Mouse (Mus musculus) kidney, embryonic 15.5 days (tissue): Measurements from ENCODE around the gene Chmp6. TPM values are rescaled to one million over a fixed set of nuclear protein-coding genes. Genes with fewer than 3 reads are reported as not detected.

Source experiments
- ATAC-seq: fragments of 200-750 bp; cut with Nextera tagmentation; replicated peaks from 2 replicates; pipeline ENCODE4 v1.8.0; 2017; ENCODE audit warnings: moderate TSS enrichment; ENCODE audit not compliant: low FRiP score
- H3K27ac ChIP-seq: fragments of 300-500 bp; sonication (generic); 2 replicates; pipeline ENCODE4 v1.5.1; 2015; ENCODE audit warnings: mild to moderate bottlenecking, inconsistent platforms
- H3K27me3 ChIP-seq: fragments of 300-500 bp; sonication (generic); 2 replicates; pipeline ENCODE4 v1.6.1; 2015; ENCODE audit warnings: inconsistent platforms
- H3K36me3 ChIP-seq: fragments of 300-500 bp; sonication (generic); 2 replicates; pipeline ENCODE4 v1.6.1; 2015; ENCODE audit warnings: inconsistent platforms
- H3K4me1 ChIP-seq: fragments of 300-500 bp; sonication (generic); 2 replicates; pipeline ENCODE4 v1.6.1; 2015; ENCODE audit warnings: inconsistent platforms
- H3K4me2 ChIP-seq: fragments of 300-500 bp; sonication (generic); 2 replicates; pipeline ENCODE4 v1.6.1; 2015; ENCODE audit warnings: moderate library complexity, mild to moderate bottlenecking, inconsistent platforms
- H3K4me3 ChIP-seq: fragments of 300-500 bp; sonication (generic); replicated peaks from 2 replicates; pipeline ENCODE4 v1.5.1; 2015; ENCODE audit warnings: mild to moderate bottlenecking, inconsistent platforms
- H3K9ac ChIP-seq: fragments of 300-500 bp; sonication (generic); 2 replicates; pipeline ENCODE4 v1.6.1; 2015; ENCODE audit warnings: mild to moderate bottlenecking, inconsistent platforms
- H3K9me3 ChIP-seq: fragments of 300-500 bp; sonication (generic); replicated peaks from 2 replicates; pipeline ENCODE4 v1.6.1; 2016; ENCODE audit warnings: inconsistent platforms
- WGBS: fragments of 180-500 bp; shearing (Covaris S2); methylation state at CpG from one replicate; pipeline ENCODE4 v1.1.7; 2015; ENCODE audit warnings: mixed read lengths; 5-methylcytosine and 5-hydroxymethylcytosine counted together
- polyA plus RNA-seq: library from polyadenylated mRNA; unstranded; fragments of >200 nt; fragmentation: Nextera tagmentation; extraction: Ambion mirVana; gene quantifications from 2 replicates; pipeline ENCODE4 v1.2.1, GENCODE M21; 2015

Gene Chmp6
- polyA plus RNA-seq, 1 experiment from 2014 or later = 101 TPM

- Histone ChIP-seq H3K4me2 (peak overlapping the region; percentile 35), H3K4me1 (peaks cover 84% of the 10 kb centered on the region), H3K27me3 (no peaks in the 10 kb centered on the region), H3K9me3 (no peaks in the 10 kb centered on the region), H3K36me3 (no peaks in the 10 kb centered on the region), H3K27ac (peak overlapping the region; percentile 87), H3K9ac (no peak overlapping the region), H3K4me3 (no peak overlapping the region)
- no peak for ATAC-seq
- 51% methylated on average over 4 of the region's 4 CpGs for WGBS
These were observed 26.5 kb downstream of the Chmp6 start for GRCm38 (mm10) chr11:119939711-119940106.

GRCm38 (mm10) chr11:119940142-119940541, 26.9 kb downstream of the Chmp6 start:
- ATAC-seq = no peak
- no peak overlapping the region for H3K4me3 ChIP-seq
- H3K9ac ChIP-seq = no peak overlapping the region
- no peaks in the 10 kb centered on the region for H3K9me3 ChIP-seq
- H3K4me2 ChIP-seq = peak overlapping the region; percentile 13
- 31% methylated on average over 11 of the region's 11 CpGs for WGBS
- H3K36me3 ChIP-seq = no peaks in the 10 kb centered on the region
- peaks cover 88% of the 10 kb centered on the region for H3K4me1 ChIP-seq
- peak overlapping the region; percentile 87 for H3K27ac ChIP-seq
- H3K27me3 ChIP-seq = no peaks in the 10 kb centered on the region

DNA sequence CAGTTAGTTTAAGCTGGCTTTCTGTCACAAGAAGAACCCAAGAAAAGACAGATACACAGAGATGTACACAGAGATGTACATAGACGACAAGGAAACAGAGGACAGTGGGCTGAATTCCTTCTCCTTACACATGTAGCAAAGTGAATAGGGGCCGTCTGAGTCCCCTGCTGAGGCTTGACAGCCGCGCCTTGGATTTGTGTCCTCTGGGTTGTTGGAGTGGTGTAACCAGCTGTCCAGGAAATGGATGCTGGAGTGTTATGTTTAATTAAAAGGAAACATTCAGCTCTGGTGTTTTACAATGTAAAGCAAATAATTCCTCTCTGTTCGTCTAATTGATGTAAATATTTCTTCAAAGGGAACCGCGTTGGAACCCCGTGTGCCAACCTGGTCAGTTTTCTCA, 28.6 kb downstream of the Chmp6 start:
- Histone ChIP-seq H3K9me3 (no peaks in the 10 kb centered on the region), H3K36me3 (no peaks in the 10 kb centered on the region), H3K27me3 (no peaks in the 10 kb centered on the region), H3K27ac (peak overlapping the region; percentile 94), H3K4me3 (peak overlapping the region; percentile 82), H3K4me2 (peak overlapping the region; percentile 84), H3K4me1 (peaks cover 83% of the 10 kb centered on the region), H3K9ac (peak overlapping the region; percentile 56)
- ATAC-seq = no peak
- 8% methylated on average over 8 of the region's 8 CpGs for WGBS

DNA sequence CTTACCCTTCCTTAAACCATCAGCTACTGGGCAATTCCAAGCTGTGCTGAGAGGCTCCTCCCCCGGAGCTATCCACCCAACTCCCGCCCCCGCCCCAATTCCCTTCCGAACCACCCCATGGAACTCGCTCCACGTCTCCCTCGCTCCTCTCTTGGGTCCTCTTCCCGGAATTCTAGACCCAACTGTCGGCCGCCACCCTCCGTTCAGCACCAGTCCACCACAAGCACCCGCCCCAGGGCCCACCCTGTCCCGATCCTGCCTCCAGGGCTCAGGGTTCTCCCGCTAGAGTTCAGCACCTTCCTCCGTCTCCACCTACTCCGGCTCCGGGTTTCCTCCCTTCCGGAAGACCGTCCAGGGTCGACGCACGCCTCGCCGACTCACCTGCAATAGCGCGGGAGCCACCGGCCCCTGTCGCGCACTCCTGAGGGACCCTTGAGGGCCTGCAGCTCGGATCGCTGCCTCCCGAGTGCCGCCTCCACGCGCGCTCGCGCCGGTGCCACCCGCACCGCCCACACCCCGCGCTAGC, 29.0 kb downstream of the Chmp6 start:
- Histone ChIP-seq H3K9ac (peak overlapping the region; percentile 56), H3K4me1 (peaks cover 78% of the 10 kb centered on the region), H3K36me3 (no peaks in the 10 kb centered on the region), H3K9me3 (no peaks in the 10 kb centered on the region), H3K27me3 (no peaks in the 10 kb centered on the region), H3K4me3 (peak overlapping the region; percentile 82), H3K4me2 (peak overlapping the region; percentile 84), H3K27ac (peak overlapping the region; percentile 94)
- whole genome bisulfite sequencing = under 1% methylated on average over 43 of the region's 43 CpGs
- peak; percentile 62 for ATAC-seq

DNA sequence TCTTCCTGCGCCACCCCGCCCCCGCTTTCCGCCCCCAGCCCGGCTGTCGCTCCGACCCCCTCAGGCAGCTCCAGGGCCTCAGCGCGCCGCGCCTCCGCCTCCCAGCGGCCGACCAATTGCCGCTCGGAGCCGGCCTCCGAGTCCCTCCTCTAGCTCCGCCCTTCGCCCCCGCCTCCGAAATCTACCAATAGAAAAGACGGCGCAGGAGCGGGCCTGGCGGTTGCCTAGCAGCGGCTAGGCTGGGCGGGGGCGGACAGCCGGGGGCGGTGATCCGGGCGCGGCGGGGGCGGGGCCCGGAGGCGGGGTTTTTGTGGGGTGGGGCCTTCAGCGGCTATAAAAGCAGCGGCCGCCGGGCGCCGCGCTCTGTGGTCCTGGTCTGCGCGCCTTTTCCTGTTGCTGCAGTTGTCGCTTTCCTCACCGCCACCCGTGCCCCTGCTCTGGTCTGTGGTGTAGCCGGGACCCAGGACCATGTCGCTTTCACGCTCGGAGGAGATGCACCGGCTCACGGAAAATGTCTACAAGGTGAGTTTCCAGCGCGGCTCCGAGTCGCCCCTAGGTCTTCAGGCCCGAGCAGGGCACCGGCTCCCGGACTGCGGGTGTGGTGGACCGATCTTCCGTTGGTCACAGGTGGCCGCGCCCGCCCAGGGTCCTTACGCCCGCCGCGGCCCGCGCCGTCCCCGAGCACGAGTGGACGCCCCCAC, 29.6 kb downstream of the Chmp6 start, which contains the start of gene Baiap2:
TSS of gene Baiap2 (plus strand) at position 37 of the 701 bp plus-strand sequence.
- Histone ChIP-seq H3K9me3 (no peaks in the 10 kb centered on the region), H3K27me3 (no peaks in the 10 kb centered on the region), H3K27ac (peak within 1 kb of the TSS; percentile 94), H3K4me2 (peak within 1 kb of the TSS; percentile 86), H3K4me1 (peaks cover 78% of the 10 kb centered on the region), H3K9ac (peak within 1 kb of the TSS; percentile 69), H3K36me3 (no peaks in the 10 kb centered on the region), H3K4me3 (peak within 1 kb of the TSS; percentile 82)
- under 1% methylated on average over 73 of the region's 79 CpGs for WGBS
- ATAC-seq = peak; percentile 92

DNA sequence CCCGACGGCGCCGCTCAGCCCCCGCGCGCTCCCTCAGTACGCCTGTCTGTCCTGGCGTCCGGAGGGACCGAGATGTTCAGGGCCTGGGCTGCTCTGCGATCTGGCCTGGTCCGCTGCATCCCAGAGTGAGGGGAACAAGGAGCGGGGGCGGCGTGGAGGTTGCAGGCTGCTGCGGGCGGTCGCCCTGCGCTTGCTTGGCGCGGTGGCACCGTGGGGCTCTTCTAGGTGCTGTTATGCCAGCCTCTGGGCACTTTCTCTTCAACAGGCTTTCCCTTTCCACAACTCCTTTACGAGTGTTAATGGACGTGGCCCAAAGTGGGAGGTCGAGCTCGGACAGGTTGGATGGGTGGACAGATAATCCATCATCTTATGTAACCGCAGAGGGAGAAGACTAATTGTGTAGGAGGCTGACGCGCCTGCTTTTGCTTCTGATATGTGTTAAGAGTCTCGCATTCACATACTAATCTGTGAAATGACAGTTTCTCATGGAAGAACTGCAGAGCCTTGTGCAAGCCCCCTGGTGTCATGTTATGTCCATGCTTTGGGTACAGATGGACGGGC, 30.3 kb downstream of the Chmp6 start:
- 2% methylated on average over 32 of the region's 32 CpGs for WGBS
- ATAC-seq = peak; percentile 35
- Histone ChIP-seq H3K27ac (peak overlapping the region; percentile 75), H3K9me3 (no peaks in the 10 kb centered on the region), H3K36me3 (no peaks in the 10 kb centered on the region), H3K27me3 (no peaks in the 10 kb centered on the region), H3K4me3 (peak overlapping the region; percentile 82), H3K4me2 (peak overlapping the region; percentile 86), H3K9ac (peak overlapping the region; percentile 69), H3K4me1 (peaks cover 77% of the 10 kb centered on the region)

DNA sequence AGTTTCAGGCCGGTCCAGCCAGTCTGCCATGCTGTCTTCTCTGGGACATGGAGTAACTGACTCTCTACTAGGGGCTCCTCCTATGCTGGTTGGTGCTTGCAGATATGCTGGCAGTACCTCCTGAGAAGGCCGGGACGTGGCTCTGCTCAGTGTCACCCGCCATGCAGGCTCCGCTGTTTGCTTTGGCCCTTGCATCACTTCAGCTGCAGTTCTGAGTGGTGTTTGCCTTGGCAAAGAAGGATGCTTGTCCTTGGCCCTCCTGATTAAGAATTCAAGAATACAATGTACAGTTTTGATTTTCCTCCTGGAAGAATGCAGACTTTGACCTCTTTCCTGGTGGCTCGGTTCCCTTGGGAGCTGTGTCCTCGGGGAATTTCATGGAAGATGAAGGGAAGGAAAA, 32.1 kb downstream of the Chmp6 start:
- Histone ChIP-seq H3K4me3 (no peak overlapping the region), H3K27ac (0 out of 2 replicates have a peak overlapping the region, but pooled peaks have one; percentile 27), H3K27me3 (no peaks in the 10 kb centered on the region), H3K9ac (no peak overlapping the region), H3K36me3 (no peaks in the 10 kb centered on the region), H3K9me3 (no peaks in the 10 kb centered on the region), H3K4me2 (0 out of 2 replicates have a peak overlapping the region, but pooled peaks have one; percentile 86), H3K4me1 (peaks cover 59% of the 10 kb centered on the region)
- 73% methylated on average over 7 of the region's 7 CpGs for WGBS
- no peak for ATAC-seq

DNA sequence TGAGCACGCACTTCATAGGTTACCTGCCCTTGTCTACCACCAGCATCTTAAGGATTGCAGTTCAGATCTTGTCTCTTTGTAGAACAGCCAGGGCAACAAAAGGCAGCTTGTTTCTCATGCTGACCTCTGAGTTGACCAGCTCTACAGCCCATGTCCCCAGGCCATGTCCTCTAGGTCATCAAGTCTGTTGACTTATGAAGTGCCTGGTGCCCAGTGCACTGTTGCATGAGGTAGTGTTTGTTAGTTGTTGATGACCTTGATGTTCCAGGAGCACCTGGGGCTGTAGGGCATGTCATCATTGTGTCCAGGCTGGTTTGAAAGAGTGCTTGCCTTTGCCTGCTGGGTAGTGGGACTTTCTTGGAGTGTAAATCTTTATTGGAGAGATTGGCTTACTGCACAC, 34.2 kb downstream of the Chmp6 start:
- H3K4me2 ChIP-seq = no peak overlapping the region
- peaks cover 53% of the 10 kb centered on the region for H3K4me1 ChIP-seq
- no peak overlapping the region for H3K4me3 ChIP-seq
- H3K27me3 ChIP-seq = no peaks in the 10 kb centered on the region
- H3K9me3 ChIP-seq = no peaks in the 10 kb centered on the region
- H3K27ac ChIP-seq = no peak overlapping the region
- ATAC-seq = no peak
- 100% methylated on average over 1 of the region's 1 CpGs for WGBS
- H3K9ac ChIP-seq = no peak overlapping the region
- no peaks in the 10 kb centered on the region for H3K36me3 ChIP-seq

DNA sequence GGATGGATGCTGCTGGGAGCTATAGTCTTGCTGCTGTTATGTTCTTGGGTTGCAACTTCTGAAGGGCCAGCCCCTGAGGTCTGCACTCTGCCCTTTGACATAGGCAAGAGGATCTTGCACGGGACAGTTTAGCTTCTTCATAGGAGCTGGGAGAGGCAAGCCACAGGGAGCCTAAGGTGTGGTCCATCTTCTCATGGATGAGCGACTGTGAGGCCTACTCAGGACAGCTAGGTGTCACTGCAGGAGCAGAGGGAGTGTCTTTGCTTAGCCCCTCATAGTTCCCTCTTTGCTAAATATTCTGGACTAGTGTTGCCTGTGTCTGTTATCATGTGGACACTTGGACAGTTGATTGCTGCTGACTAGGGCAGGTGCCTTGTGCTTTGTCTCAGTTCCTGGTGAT, 34.7 kb downstream of the Chmp6 start:
- H3K9me3 ChIP-seq = no peaks in the 10 kb centered on the region
- H3K27me3 ChIP-seq = no peaks in the 10 kb centered on the region
- no peak overlapping the region for H3K4me2 ChIP-seq
- H3K27ac ChIP-seq = no peak overlapping the region
- H3K4me1 ChIP-seq = peaks cover 58% of the 10 kb centered on the region
- no peaks in the 10 kb centered on the region for H3K36me3 ChIP-seq
- H3K9ac ChIP-seq = no peak overlapping the region
- ATAC-seq = no peak
- 38% methylated on average over 2 of the region's 2 CpGs for WGBS
- H3K4me3 ChIP-seq = no peak overlapping the region

DNA sequence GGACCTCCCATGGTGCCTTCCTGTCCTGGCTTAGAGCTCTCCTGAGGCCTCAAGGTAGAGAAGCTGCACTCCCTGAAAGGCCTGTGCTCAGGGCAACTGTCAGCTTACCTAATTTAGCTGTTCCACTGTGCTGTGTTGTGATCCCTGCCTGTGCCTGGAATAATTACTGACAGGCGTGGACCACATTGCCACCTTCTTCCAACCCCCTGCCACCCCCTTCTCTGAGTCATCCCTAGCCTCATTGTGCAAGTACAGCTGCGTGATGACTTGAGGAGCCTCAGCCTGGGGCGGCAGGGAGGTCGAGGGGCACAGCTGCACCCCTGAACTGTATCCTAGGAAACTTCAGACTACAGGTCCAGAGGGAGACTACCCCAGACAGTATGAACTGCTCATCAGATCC, 35.1 kb downstream of the Chmp6 start:
- peaks cover 60% of the 10 kb centered on the region for H3K4me1 ChIP-seq
- no peaks in the 10 kb centered on the region for H3K36me3 ChIP-seq
- H3K9me3 ChIP-seq = no peaks in the 10 kb centered on the region
- ATAC-seq = no peak
- no peak overlapping the region for H3K4me3 ChIP-seq
- H3K4me2 ChIP-seq = no peak overlapping the region
- H3K9ac ChIP-seq = no peak overlapping the region
- no peak overlapping the region for H3K27ac ChIP-seq
- whole genome bisulfite sequencing = 69% methylated on average over 4 of the region's 4 CpGs
- no peaks in the 10 kb centered on the region for H3K27me3 ChIP-seq

GRCm38 (mm10) chr11:119948803-119949202, 35.6 kb downstream of the Chmp6 start:
- Histone ChIP-seq H3K9ac (no peak overlapping the region), H3K36me3 (no peaks in the 10 kb centered on the region), H3K4me1 (peaks cover 60% of the 10 kb centered on the region), H3K4me3 (no peak overlapping the region), H3K9me3 (no peaks in the 10 kb centered on the region), H3K4me2 (no peak overlapping the region), H3K27me3 (no peaks in the 10 kb centered on the region), H3K27ac (no peak overlapping the region)
- no peak for ATAC-seq
- WGBS = 93% methylated on average over 2 of the region's 2 CpGs

- no peak overlapping the region for H3K4me2 ChIP-seq
- no peaks in the 10 kb centered on the region for H3K36me3 ChIP-seq
- WGBS = 97% methylated on average over 3 of the region's 3 CpGs
- no peak overlapping the region for H3K4me3 ChIP-seq
- no peaks in the 10 kb centered on the region for H3K27me3 ChIP-seq
- H3K9me3 ChIP-seq = no peaks in the 10 kb centered on the region
- H3K9ac ChIP-seq = no peak overlapping the region
- H3K27ac ChIP-seq = no peak overlapping the region
- peaks cover 58% of the 10 kb centered on the region for H3K4me1 ChIP-seq
- ATAC-seq = no peak
These were observed 37.3 kb downstream of the Chmp6 start for GRCm38 (mm10) chr11:119950535-119950934.
